In the genomic region with DNA sequence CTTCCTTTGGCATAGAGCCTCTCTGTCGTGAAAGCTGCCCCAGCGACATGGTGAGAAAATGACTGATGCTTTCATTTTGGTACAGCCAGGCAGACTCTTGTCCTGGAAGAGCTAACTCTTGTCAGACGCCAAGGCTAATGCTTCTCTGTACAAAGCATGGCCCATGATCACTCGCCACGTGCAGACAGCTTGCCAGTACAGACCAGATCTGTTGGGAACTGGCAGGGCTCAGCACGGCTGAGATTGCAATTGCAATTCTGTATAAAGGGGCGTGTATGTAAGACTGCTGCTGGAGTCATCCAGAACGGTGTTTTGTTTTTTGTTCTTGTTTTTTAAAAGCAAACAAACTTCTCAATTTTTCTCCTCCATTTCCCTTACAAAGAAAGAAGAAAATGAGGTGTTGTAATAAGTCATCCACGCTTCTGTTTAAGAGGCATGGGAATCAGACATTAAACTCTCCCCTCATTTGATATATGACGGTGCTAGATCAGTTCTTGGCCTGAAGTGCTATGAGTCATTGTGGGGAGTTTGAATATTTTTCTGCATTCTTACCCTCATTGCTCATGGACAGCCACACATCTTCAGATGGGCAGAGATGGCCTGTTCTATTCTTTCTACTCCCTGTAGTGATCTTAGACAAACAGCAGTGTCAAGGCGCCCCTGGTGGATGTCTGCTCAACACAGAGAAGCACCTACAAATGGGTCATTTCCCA, we compare ENCODE assay signal across 14 mouse cellular contexts.
DNase-seq lines count a peak whose midpoint lies in the region; ATAC-seq and TF ChIP-seq lines count a peak whose summit lies in the region.
"Had no signal": no experiment of that assay in that cellular context is flagged by ENCODE, and none has a peak within 500 bp of the region (broad histone marks: within the 10 kb centered on the region; RNA-seq: fewer than 3 reads in every experiment).

No protein-coding gene starts in this region.

- TF ChIP-seq CTCF in Patski (IDR thresholded peaks at IDR 0.05), result peak; percentile 84
- peak; percentile 19 for TF ChIP-seq CTCF in lung, postnatal 0 days (IDR thresholded peaks at IDR 0.05)

- TF ChIP-seq EP300 in lung, postnatal 0 days (IDR thresholded peaks at IDR 0.05), result no peak

- no peak overlapping the region for H3K4me3 ChIP-seq in forebrain, embryonic 16.5 days (replicated peaks; ENCODE audit: low read length)
- no peak overlapping the region for H3K4me3 ChIP-seq in forebrain, embryonic 13.5 days
- no peak overlapping the region for H3K4me3 ChIP-seq in lung, postnatal 0 days (ENCODE audit: low read depth, low read length)
- H3K4me3 ChIP-seq: limb, embryonic 15.5 days; midbrain, embryonic 12.5 days; stomach, embryonic 15.5 days had no signal

- intact Hi-C loops in left cerebral cortex, postnatal 4 days (cut with DNase I), result no loop called here

- H3K4me1 ChIP-seq in forebrain, embryonic 16.5 days (replicated peaks; ENCODE audit: control insufficient read depth, insufficient read depth, low read length), result no peaks in the 10 kb centered on the region
- no peaks in the 10 kb centered on the region for H3K4me1 ChIP-seq in forebrain, embryonic 13.5 days
- H3K4me1 ChIP-seq in lung, postnatal 0 days (ENCODE audit: insufficient read depth, low read depth, low read length), result no peaks in the 10 kb centered on the region
- H3K4me1 ChIP-seq: limb, embryonic 15.5 days; midbrain, embryonic 12.5 days; stomach, embryonic 15.5 days had no signal

- 63% methylated on average over 11 of the region's 11 CpGs for WGBS in forebrain, embryonic 16.5 days
- 70% methylated on average over 11 of the region's 11 CpGs for WGBS in forebrain, embryonic 13.5 days
- 54% methylated on average over 11 of the region's 11 CpGs for WGBS in lung, postnatal 0 days

- POLR2A ChIA-PET in Patski (lab: Charles Lee), result no interaction called here

- H3K36me3 ChIP-seq in forebrain, embryonic 16.5 days (ENCODE audit: control insufficient read depth, insufficient read depth), result no peaks in the 10 kb centered on the region
- no peaks in the 10 kb centered on the region for H3K36me3 ChIP-seq in forebrain, embryonic 13.5 days (ENCODE audit: poor library complexity, severe bottlenecking)
- H3K36me3 ChIP-seq in lung, postnatal 0 days (ENCODE audit: insufficient read depth, low read length), result no peaks in the 10 kb centered on the region
- H3K36me3 ChIP-seq: limb, embryonic 15.5 days; midbrain, embryonic 12.5 days; stomach, embryonic 15.5 days had no signal

- H3K27me3 ChIP-seq in forebrain, embryonic 16.5 days (replicated peaks; ENCODE audit: control insufficient read depth, insufficient read depth, low read length), result no peaks in the 10 kb centered on the region
- no peaks in the 10 kb centered on the region for H3K27me3 ChIP-seq in forebrain, embryonic 13.5 days
- H3K27me3 ChIP-seq in Patski, result no peaks in the 10 kb centered on the region
- H3K27me3 ChIP-seq in lung, postnatal 0 days (replicated peaks; ENCODE audit: insufficient read depth, low read length), result no peaks in the 10 kb centered on the region
- H3K27me3 ChIP-seq: limb, embryonic 15.5 days; midbrain, embryonic 12.5 days; stomach, embryonic 15.5 days had no signal

- no peak overlapping the region for H3K27ac ChIP-seq in forebrain, embryonic 16.5 days (ENCODE audit: low read length)
- H3K27ac ChIP-seq in forebrain, embryonic 13.5 days, result no peak overlapping the region
- no peak overlapping the region for H3K27ac ChIP-seq in lung, postnatal 0 days (ENCODE audit: low read length)
- H3K27ac ChIP-seq: limb, embryonic 15.5 days; midbrain, embryonic 12.5 days; stomach, embryonic 15.5 days had no signal

- no peak overlapping the region for H3K4me2 ChIP-seq in forebrain, embryonic 16.5 days (ENCODE audit: low read length)
- H3K4me2 ChIP-seq in forebrain, embryonic 13.5 days, result no peak overlapping the region
- H3K4me2 ChIP-seq in lung, postnatal 0 days (replicated peaks; ENCODE audit: low read depth, low read length), result 0 out of 2 replicates have a peak overlapping the region, but pooled peaks have one; percentile 22
- H3K4me2 ChIP-seq: limb, embryonic 15.5 days; midbrain, embryonic 12.5 days; stomach, embryonic 15.5 days had no signal

- no peak overlapping the region for H3K9ac ChIP-seq in forebrain, embryonic 16.5 days (replicated peaks; ENCODE audit: low read depth, low read length)
- H3K9ac ChIP-seq in forebrain, embryonic 13.5 days, result no peak overlapping the region
- no peak overlapping the region for H3K9ac ChIP-seq in lung, postnatal 0 days (replicated peaks; ENCODE audit: low read depth)
- H3K9ac ChIP-seq: limb, embryonic 15.5 days; midbrain, embryonic 12.5 days; stomach, embryonic 15.5 days had no signal

- ATAC-seq in forebrain, embryonic 16.5 days, result peak; percentile 78
- ATAC-seq in forebrain, embryonic 13.5 days, result no peak
- peak; percentile 99 for ATAC-seq in Patski
- peak; percentile 84 for ATAC-seq in lung, postnatal 0 days
- no peak for ATAC-seq in erythroid progenitor cell, adult 5-6 weeks (replicated peaks; ENCODE audit: low FRiP score, poor library complexity, severe bottlenecking)
- ATAC-seq: CD4-positive, CD25-positive, alpha-beta regulatory T cell, adult 4 months had no signal

- no peaks in the 10 kb centered on the region for H3K9me3 ChIP-seq in forebrain, embryonic 16.5 days (ENCODE audit: control insufficient read depth, low read length)
- no peaks in the 10 kb centered on the region for H3K9me3 ChIP-seq in forebrain, embryonic 13.5 days (replicated peaks)
- H3K9me3 ChIP-seq in lung, postnatal 0 days (ENCODE audit: low read length), result no peaks in the 10 kb centered on the region
- H3K9me3 ChIP-seq: limb, embryonic 15.5 days; midbrain, embryonic 12.5 days; stomach, embryonic 15.5 days had no signal

- CTCF ChIA-PET in Patski (lab: Charles Lee), result interaction anchor here (0.6 to 6.2 kb wide), 8 partner anchors 9 to 103 kb away, joined by 3 to 22 read pairs (median 4); no protein-coding TSS in a partner anchor

- in situ Hi-C loops in Patski (cut with MboI; ENCODE audit: low pct_unique_long_range_greater_than_20kb), result no loop called here

- peak; percentile 27 for DNase-seq in left cerebral cortex, postnatal 4 days
- DNase-seq in left cerebral cortex, adult 8-10 months (ENCODE audit: low spot score in 2 of 2), result no peak
- DNase-seq in Patski (ENCODE audit: low read depth, low spot score), result peak; percentile 94
- DNase-seq in lung, postnatal 0 days (ENCODE audit: low spot score), result peak; percentile 74
- DNase-seq in kidney, adult 18-20 months, result no peak
- DNase-seq: embryo, embryonic 11 days; retina, postnatal 1 day had no signal

Comparison
In these comparisons a context has a peak if more than half of its experiments do, and no peak if none do; other contexts are left out.
1. ATAC-seq: peak in forebrain, embryonic 16.5 days (single experiment), Patski (single experiment) and lung, postnatal 0 days (single experiment); none in forebrain, embryonic 13.5 days (single experiment) and erythroid progenitor cell, adult 5-6 weeks (single experiment).
2. DNase-seq: peak in left cerebral cortex, postnatal 4 days (single experiment), Patski (single experiment) and lung, postnatal 0 days (single experiment); none in left cerebral cortex, adult 8-10 months (0 of 2) and kidney, adult 18-20 months (single experiment).